Mouse (Mus musculus) bone marrow macrophage, adult 2 months (primary cell): ENCODE results near the gene Vamp1. TPM values are rescaled to one million over a fixed set of nuclear protein-coding genes. Genes with fewer than 3 reads are reported as not detected.
A peak's percentile ranks its signal among the peaks of the same experiment; 100 is the strongest.
"Not testable (repeated sequence)": the region's sequence is repeated elsewhere in the genome, so short reads cannot be mapped to it uniquely, and the experiment has no call there.

Experiments used
- H3K27ac ChIP-seq: 2 replicates; pipeline ENCODE4 v1.5.1; 2012; ENCODE audit warnings: low read depth, low read length; ENCODE audit not compliant: insufficient read depth
- H3K4me1 ChIP-seq: 2 replicates; pipeline ENCODE4 v1.6.1; 2012; ENCODE audit warnings: low read length; ENCODE audit not compliant: control insufficient read depth, insufficient read depth
- H3K4me3 ChIP-seq: 2 replicates; pipeline ENCODE4 v1.5.1; 2012; ENCODE audit warnings: mild to moderate bottlenecking, low read length, moderate library complexity; ENCODE audit not compliant: insufficient read depth
- CTCF ChIP-seq: IDR thresholded peaks from 2 replicates; pipeline ENCODE4 v1.5.1; 2012; ENCODE audit warnings: low read depth, mild to moderate bottlenecking, low read length, moderate library complexity
- POLR2A ChIP-seq: IDR thresholded peaks from 2 replicates; pipeline ENCODE4 v1.6.1; 2012; ENCODE audit warnings: mild to moderate bottlenecking, low read depth, low read length, borderline replicate concordance
- polyA plus RNA-seq: library from polyadenylated mRNA; stranded (reverse); fragments of >200 nt; gene quantifications from 2 replicates; pipeline ENCODE4 v1.2.4, GENCODE M21; 2012; ENCODE audit not compliant: missing spikeins, insufficient read depth, insufficient read length

Vamp1 gene
- polyA plus RNA-seq, 1 experiment: 15.0 TPM

DNA sequence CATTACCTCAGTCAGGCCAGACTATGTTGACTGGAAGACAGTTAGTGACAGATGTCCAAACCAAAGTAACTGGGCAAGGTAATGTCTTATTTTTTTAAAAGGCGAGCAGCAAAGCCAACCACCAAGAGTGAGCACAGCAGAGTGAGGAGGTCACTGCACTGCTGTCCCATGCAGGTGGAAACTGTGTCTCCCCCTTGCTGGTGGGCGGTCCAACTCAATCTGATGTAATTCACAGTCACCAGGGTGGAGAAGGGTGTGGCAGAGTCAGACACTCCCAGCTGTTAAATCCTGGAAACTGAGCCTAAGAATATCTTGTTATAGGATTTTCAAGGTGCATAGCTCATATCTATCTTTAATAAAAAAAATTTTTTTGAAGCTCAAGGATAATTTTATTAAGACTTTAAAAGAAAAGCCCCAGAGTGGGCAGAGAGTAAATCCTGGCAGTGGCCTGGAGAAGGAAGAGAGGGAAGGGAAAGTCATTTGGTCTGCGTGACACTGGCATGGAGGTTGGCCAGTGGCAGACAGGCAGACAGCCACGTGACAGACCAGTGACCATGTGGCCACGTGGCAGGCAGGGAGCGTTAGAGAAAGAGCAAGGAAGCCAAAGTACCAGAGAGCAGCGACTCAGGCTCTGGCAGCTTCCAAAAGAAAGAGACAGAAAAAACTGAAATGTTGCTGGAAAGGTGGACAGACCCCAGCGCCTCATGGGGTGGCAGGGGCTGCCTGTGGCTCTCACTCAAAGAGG is 41.0 kb downstream of the Vamp1 start:
- H3K27ac ChIP-seq: peak overlapping the region; percentile 97
- H3K4me1 ChIP-seq: peaks cover 40% of the 10 kb centered on the region
- H3K4me3 ChIP-seq: no peak overlapping the region
- TF ChIP-seq POLR2A: no peak
- no peak for TF ChIP-seq CTCF

DNA sequence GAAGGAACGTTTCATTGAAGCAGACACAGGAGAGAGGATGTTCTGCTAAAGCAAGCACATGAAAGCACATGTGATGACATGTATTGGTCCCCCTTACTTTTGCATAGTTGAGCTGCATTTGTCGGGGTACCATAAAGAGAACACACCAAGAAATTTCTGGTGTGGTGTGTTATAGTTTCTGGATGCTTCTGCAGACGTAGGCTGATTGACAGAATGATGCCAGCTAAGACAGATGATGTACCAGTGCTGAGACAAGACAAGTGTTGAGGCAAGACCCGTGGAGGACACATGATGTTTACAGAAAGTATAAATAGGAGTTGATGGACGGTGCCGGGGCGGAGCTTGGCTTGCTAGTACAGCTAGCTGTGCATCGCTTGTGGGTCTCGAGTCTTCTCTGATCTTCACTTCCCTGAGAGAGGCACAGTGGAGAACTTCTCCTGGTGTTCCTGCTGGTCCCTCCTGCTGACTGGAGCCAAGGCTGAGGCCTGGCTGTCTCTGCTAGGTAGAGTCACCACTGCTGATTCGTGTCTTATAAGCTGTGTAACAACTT is 44.7 kb downstream of the Vamp1 start:
- no peak overlapping the region for H3K4me3 ChIP-seq
- H3K4me1 ChIP-seq: peaks cover 24% of the 10 kb centered on the region
- no peak overlapping the region for H3K27ac ChIP-seq
- no peak for TF ChIP-seq POLR2A
- TF ChIP-seq CTCF: no peak

DNA sequence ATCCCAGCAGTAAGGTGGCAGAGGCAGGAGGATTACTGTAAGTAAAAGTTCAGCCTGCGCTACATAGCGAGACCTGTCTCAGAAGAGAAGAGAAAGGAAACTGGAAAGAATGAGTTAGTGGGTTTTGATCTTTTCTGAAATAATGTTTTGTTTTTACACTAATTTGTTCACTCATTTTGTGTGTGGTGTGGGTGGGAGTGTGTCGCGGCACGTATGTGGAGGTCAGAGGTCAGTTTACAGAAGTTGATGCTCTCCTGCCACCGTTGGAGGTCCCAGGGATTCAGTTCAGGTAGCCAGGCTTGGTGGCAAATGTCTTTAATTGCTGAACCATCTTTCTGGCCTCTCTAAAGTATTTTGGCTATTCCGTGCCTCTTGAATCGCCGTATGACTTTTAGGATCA is 48.9 kb downstream of the Vamp1 start:
- no peak for TF ChIP-seq CTCF
- TF ChIP-seq POLR2A: no peak
- Histone ChIP-seq H3K27ac (no peak overlapping the region), H3K4me3 (no peak overlapping the region), H3K4me1 (peaks cover 3% of the 10 kb centered on the region; the same call in 1 of the 2 replicates)

DNA sequence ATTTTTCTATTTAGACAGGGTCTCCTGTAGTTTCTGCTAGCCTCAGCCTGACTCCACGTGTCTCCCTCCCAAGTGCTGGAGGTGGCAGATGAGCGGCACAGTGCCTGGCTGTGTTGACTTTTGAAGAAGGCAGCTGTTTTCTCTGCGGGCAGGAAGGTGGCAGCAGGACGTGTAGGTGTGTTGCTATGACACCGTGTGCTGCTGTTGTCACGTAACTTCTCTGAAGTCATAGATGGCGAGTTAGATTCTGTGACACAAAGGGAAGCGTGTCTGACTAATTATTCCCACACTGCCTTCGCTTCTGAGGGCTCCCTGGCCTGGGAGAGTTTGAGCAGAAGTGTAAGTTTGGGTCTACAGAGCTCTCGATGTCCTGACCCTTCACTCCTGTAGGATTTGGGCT is 49.9 kb downstream of the Vamp1 start:
- H3K4me1 ChIP-seq: peaks cover 3% of the 10 kb centered on the region; the same call in 1 of the 2 replicates
- H3K27ac ChIP-seq: no peak overlapping the region
- TF ChIP-seq CTCF: no peak
- TF ChIP-seq POLR2A: no peak
- H3K4me3 ChIP-seq: no peak overlapping the region

DNA sequence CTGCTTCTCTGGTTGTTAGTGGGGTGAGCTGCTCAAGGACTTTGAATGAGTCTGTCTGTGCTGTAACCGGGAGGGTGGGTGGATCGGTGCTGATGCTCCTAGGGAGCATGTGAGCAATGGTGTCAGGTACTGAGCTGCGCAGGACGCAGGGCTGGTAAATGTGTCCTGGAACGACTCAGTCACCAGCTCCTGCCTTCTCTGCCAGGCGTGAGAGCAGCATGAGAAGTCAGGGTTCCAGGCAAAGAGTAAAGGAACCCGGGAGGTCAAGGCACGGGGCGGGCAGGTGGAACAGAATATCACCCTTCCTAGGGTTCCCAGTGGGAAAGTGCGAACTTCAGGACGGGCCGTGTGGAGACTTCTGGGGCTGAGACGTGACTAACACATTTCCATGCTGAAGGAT is 50.7 kb downstream of the Vamp1 start:
- peaks cover 7% of the 10 kb centered on the region; the same call in 1 of the 2 replicates for H3K4me1 ChIP-seq
- H3K4me3 ChIP-seq: no peak overlapping the region
- TF ChIP-seq CTCF (no peak), POLR2A (no peak)
- H3K27ac ChIP-seq: no peak overlapping the region

DNA sequence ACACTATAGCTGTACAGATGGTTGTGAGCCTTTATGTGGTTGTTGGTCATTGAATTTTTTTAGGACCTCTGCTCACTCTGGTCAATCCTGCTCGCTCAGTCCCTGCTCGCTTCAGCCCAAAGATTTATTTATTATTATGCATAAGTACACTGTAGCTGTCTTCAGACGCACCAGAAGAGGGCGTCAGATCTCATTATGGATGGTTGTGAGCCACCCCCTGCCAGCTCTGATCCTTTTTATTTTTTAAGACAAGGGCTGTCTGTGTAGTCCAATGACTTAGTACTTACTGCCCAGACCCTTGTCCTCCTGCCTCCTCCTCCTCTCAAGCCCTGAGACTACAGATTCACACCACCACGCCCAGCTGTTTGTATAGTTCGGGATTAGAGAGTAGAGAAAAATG is 51.2 kb downstream of the Vamp1 start:
- H3K27ac ChIP-seq, H3K4me3 ChIP-seq, H3K4me1 ChIP-seq: not testable (repeated sequence)

DNA sequence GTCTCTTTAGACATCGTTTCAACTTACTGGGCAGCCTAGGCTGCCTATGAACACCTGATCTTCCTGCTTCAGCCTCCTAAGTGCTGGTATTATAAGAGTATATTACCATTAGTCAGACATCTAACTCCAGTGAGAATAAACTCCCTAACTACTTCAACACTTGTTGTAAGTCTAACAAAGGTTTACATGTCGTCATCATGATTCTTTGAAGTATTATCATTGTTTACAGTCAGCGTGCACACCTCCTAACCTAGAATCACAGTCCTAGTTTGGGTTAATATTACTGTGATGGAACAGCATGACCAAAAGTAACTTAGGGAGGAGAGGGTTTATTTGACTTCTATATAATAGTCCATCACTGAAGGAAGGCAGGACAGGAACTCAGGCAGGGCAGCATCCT is 52.1 kb downstream of the Vamp1 start:
- Histone ChIP-seq H3K27ac (no peak overlapping the region), H3K4me1 (peaks cover 12% of the 10 kb centered on the region; the same call in 1 of the 2 replicates), H3K4me3 (no peak overlapping the region)
- TF ChIP-seq POLR2A (no peak), CTCF (no peak)

DNA sequence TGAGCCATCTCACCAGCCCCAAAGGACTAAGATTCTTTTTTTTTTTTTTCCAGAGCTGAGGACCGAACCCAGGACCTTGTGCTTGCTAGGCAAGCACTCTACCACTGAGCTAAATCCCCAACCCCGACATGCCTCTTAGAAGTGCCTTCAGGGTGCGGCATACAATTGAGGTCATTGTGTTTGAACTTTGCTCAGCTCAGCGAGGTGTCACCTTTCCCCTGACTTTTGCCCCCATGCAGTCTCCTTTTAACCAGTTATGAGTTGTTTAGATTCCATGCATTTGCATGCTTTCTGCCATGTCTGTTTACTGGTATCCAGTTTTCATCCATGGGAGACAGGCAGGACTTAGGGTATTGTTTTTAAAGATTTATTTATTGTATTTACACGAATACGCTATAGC is 53.4 kb downstream of the Vamp1 start:
- H3K27ac ChIP-seq: no peak overlapping the region
- peaks cover 12% of the 10 kb centered on the region; the same call in 1 of the 2 replicates for H3K4me1 ChIP-seq
- no peak overlapping the region for H3K4me3 ChIP-seq
- no peak for TF ChIP-seq CTCF
- no peak for TF ChIP-seq POLR2A

DNA sequence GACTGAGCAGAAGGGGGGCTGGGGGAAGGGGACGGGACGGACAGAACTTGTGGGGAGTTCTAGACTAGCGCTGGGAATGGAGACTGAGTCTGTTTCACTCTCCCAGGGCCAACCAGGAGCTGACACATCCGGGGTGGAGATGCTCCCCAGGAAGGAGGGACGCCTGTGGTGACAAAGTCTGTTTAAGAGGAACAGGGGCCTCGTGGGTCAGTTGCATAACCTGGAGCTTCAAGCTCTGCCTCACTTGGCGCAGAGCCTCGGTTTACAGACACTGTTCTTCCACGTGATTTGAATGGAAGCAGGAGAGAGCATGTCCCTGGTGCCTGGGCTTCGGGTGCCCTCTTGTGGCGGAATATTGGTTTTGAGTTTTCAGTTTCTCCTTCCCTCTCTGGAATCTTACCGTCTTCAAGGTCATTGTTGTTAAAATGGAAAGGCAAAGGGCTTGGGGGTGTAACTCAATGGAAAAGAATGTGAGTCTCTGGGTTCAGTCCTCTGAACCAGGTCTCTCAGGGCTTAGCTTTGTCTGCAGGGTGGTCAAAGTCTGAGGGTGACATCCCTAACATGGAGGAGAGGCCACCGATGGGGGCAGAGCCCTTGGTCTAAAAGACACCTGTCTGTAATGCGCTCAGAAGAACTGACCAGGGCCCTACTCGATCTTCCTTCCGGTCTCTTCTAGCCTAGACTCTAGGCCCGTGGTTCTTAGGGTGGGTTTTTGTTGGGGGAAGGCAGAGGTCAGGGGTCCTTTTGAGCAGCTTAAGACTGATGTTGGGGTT is 56.3 kb downstream of the Vamp1 start:
- H3K4me3 ChIP-seq: peak overlapping the region; percentile 38
- TF ChIP-seq CTCF: peak; percentile 49; the same call in 1 of the 2 replicates
- no peak for TF ChIP-seq POLR2A
- peak overlapping the region; percentile 80 for H3K27ac ChIP-seq
- peaks cover 8% of the 10 kb centered on the region; the same call in 1 of the 2 replicates for H3K4me1 ChIP-seq

DNA sequence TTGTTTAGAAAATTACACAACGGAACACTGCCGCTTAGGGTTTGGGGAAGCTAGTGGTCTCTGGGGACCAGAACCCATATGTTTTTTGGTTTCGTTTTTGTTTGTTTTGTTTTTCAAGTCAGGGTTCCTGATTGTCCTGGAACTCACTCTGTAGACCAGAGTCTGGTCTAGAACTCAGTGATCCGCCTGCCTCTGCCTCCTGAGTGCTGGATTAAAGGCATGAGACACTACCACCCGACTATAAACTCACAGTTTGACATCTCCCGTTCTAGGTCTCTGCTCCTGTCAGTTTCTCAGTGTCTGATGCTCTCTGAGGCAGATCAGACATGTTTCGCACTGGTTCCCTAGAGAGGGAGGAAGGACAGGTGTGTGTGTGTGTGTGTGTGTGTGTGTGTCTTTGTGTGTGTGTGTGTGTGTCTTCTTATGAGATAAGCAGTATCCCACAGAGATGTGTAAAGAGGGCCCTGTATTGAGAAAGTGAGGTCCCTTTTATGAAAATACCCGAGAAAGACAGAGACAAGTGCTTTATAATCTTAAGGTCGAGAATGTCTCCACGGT is 57.0 kb downstream of the Vamp1 start:
- Histone ChIP-seq H3K4me3 (no peak overlapping the region), H3K4me1 (peaks cover 8% of the 10 kb centered on the region; the same call in 1 of the 2 replicates), H3K27ac (no peak overlapping the region)
- no peak for TF ChIP-seq CTCF
- no peak for TF ChIP-seq POLR2A
